Mouse (Mus musculus) lung, postnatal 14 days (tissue): Measurements from ENCODE around the gene Acap3.

Source experiments
- DNase-seq: peaks from one replicate; pipeline ENCODE4 v3.0.0; 2021

Gene Acap3

GRCm38 (mm10) chr4:155943534-155944249, 52.1 kb downstream of the Acap3 start, which contains the start of gene Ube2j2:
Ube2j2 (plus strand) TSS chr4:155943831.
- peak; percentile 95 for DNase-seq

- DNase-seq: no peak
These were observed 52.6 kb downstream of the Acap3 start for GRCm38 (mm10) chr4:155944271-155944670.

GRCm38 (mm10) chr4:155947094-155947493, 55.5 kb downstream of the Acap3 start:
- no peak for DNase-seq

GRCm38 (mm10) chr4:155955491-155955890, 63.9 kb downstream of the Acap3 start:
- no peak for DNase-seq
